Mouse (Mus musculus) bone marrow macrophage, adult 2 months (primary cell): Measurements from ENCODE around the gene Odf3l1.

ENCODE experiments used
- CTCF ChIP-seq: IDR thresholded peaks from 2 replicates; pipeline ENCODE4 v1.5.1; 2012; ENCODE audit warnings: low read depth, mild to moderate bottlenecking, low read length, moderate library complexity
- POLR2A ChIP-seq: IDR thresholded peaks from 2 replicates; pipeline ENCODE4 v1.6.1; 2012; ENCODE audit warnings: mild to moderate bottlenecking, low read depth, low read length, borderline replicate concordance

GRCm38 (mm10) chr9:56842303-56842719, 22.2 kb downstream of the Odf3l1 start:
- TF ChIP-seq POLR2A (no peak), CTCF (no peak)
